Mouse (Mus musculus) testis, adult 2 months (tissue): ENCODE results near the gene Cox10.

Experiments used
- CTCF ChIP-seq: fragments of 200-500 bp; IDR thresholded peaks from 2 replicates; pipeline ENCODE4 v1.5.1; 2012; ENCODE audit warnings: low read depth, mild to moderate bottlenecking, inconsistent platforms, low read length, moderate library complexity; ENCODE audit not compliant: control insufficient read depth, insufficient read depth, insufficient replicate concordance
- POLR2A ChIP-seq: fragments of 200-500 bp; IDR thresholded peaks from 2 replicates; pipeline ENCODE4 v1.6.1; 2012; ENCODE audit warnings: low read depth, mild to moderate bottlenecking, inconsistent platforms, low read length, moderate library complexity; ENCODE audit not compliant: control insufficient read depth

DNA sequence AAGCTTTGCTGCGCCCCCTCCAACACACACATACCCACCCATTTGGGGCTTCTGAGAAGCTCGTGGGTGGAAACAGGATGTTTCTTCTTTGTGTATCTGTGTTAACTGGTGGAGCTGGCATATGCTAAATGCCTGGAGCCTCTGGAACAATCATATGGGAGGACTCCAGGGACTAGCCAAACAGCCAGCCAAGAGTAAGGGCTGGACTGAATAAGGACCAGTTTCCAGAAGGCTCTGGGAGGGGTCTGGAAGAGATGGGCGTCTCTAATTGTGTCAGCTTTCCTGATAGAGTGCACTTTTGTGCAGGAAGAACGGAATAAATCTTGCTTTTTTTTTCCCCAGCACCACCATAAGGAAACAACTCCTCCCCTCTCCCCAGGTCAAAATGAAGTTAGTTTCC lies 165.3 kb downstream of the Cox10 start:
- TF ChIP-seq CTCF (no peak), POLR2A (no peak)
